Mouse (Mus musculus): ENCODE results near the gene Cdk15. TPM values are rescaled to one million over a fixed set of nuclear protein-coding genes. Genes with fewer than 3 reads are reported as not detected.

The Cdk15 gene
- polyA plus RNA-seq, 1 experiment: not detected

DNA sequence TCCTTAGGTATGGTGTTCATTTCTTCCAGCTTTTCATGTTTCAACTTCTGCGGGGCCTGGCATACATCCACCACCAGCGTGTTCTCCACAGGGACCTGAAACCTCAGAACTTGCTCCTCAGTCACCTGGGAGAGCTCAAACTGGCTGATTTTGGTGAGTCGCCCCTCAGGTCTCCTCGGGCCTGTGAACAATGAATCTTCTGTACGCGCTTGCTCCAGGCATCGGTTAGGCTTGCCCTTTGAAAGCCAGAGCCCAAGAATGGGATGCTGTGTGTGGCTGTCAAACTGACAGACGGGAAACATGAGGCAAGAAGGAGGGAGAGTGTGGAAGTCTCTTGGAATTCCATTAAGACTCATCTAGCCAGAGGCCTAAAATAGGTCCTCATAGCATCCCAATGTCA, 31.0 kb downstream of the Cdk15 start:
- Histone ChIP-seq H3K9me3 (replicated peaks; ENCODE audit: control insufficient read depth, insufficient read depth, low read length, poor library complexity, severe bottlenecking) (no peaks in the 10 kb centered on the region), H3K27ac (ENCODE audit: insufficient read depth, low read length) (no peak overlapping the region), H3K4me1 (ENCODE audit: control insufficient read depth, insufficient read depth, low read length) (no peaks in the 10 kb centered on the region), H3K4me3 (ENCODE audit: low read depth, low read length) (no peak overlapping the region), H3K27me3 (ENCODE audit: control insufficient read depth, insufficient read depth, low read length, poor library complexity, severe bottlenecking) (no peaks in the 10 kb centered on the region), H3K36me3 (ENCODE audit: control insufficient read depth, insufficient read depth, low read length, poor library complexity, severe bottlenecking) (no peaks in the 10 kb centered on the region), H3K9ac (ENCODE audit: low read depth, poor library complexity, severe bottlenecking) (no peak overlapping the region)
- TF ChIP-seq POLR2A (IDR thresholded peaks at IDR 0.05; ENCODE audit: insufficient read depth, low read length) (no peak), CTCF (IDR thresholded peaks at IDR 0.05; ENCODE audit: low read depth, low read length) (no peak), EP300 (IDR thresholded peaks at IDR 0.05; ENCODE audit: insufficient read depth, low read depth, low read length) (no peak)

DNA sequence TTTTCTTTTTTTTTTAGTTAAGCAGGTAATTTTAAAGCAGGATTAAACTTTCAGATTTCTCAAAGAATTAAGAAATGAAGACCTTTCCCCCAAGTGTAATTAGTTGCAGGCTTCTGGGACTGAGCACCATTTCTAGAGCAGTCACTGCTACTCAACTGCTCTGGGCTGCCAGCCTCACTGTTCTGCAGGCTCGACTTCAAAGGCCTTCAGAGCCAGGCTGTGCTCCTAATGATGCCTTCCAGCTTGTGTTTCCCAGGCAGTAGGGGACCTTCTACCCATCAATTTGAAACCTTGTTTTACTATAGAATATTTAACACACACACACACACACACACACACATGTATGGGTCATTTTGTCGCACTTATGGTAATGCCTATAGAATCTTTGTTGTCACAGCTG, 34.9 kb downstream of the Cdk15 start:
- no peak overlapping the region for H3K27ac ChIP-seq (ENCODE audit: insufficient read depth, low read length)
- no peaks in the 10 kb centered on the region for H3K4me1 ChIP-seq (ENCODE audit: control insufficient read depth, insufficient read depth, low read length)
- TF ChIP-seq POLR2A (IDR thresholded peaks at IDR 0.05; ENCODE audit: insufficient read depth, low read length) (no peak), EP300 (IDR thresholded peaks at IDR 0.05; ENCODE audit: insufficient read depth, low read depth, low read length) (no peak)
- no peaks in the 10 kb centered on the region for H3K36me3 ChIP-seq (ENCODE audit: control insufficient read depth, insufficient read depth, low read length, poor library complexity, severe bottlenecking)
- no peaks in the 10 kb centered on the region for H3K9me3 ChIP-seq (replicated peaks; ENCODE audit: control insufficient read depth, insufficient read depth, low read length, poor library complexity, severe bottlenecking)
- H3K27me3 ChIP-seq (ENCODE audit: control insufficient read depth, insufficient read depth, low read length, poor library complexity, severe bottlenecking): no peaks in the 10 kb centered on the region
- H3K9ac ChIP-seq (ENCODE audit: low read depth, poor library complexity, severe bottlenecking): no peak overlapping the region
- H3K4me3 ChIP-seq (ENCODE audit: low read depth, low read length): no peak overlapping the region

DNA sequence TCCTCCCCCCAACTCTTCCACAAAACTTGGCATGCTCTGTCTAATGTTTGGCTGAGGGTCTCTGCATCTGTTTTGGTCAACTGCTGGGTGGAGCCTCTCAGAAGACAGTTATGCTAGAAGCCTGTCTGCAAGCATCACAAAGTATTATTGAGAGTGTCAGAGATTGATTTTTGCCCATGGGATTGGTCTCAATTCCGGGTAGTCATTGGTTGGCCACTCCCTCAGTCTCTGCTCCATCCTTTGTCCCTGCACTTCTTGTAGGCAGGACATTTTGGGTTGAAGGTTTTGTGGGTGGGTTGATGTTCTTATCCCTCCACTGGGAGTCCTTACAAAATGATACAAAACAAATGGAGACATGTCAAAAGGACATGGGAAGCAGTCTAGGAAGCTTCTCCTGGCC, 39.1 kb downstream of the Cdk15 start:
- Histone ChIP-seq H3K36me3 (ENCODE audit: control insufficient read depth, insufficient read depth, low read length, poor library complexity, severe bottlenecking) (no peaks in the 10 kb centered on the region), H3K4me3 (ENCODE audit: low read depth, low read length) (no peak overlapping the region), H3K27ac (ENCODE audit: insufficient read depth, low read length) (no peak overlapping the region), H3K9me3 (replicated peaks; ENCODE audit: control insufficient read depth, insufficient read depth, low read length, poor library complexity, severe bottlenecking) (no peaks in the 10 kb centered on the region), H3K9ac (ENCODE audit: low read depth, poor library complexity, severe bottlenecking) (no peak overlapping the region), H3K4me1 (ENCODE audit: control insufficient read depth, insufficient read depth, low read length) (no peaks in the 10 kb centered on the region), H3K27me3 (ENCODE audit: control insufficient read depth, insufficient read depth, low read length, poor library complexity, severe bottlenecking) (no peaks in the 10 kb centered on the region)
- TF ChIP-seq POLR2A (IDR thresholded peaks at IDR 0.05; ENCODE audit: insufficient read depth, low read length) (no peak), CTCF (IDR thresholded peaks at IDR 0.05; ENCODE audit: low read depth, low read length) (no peak), EP300 (IDR thresholded peaks at IDR 0.05; ENCODE audit: insufficient read depth, low read depth, low read length) (no peak)

DNA sequence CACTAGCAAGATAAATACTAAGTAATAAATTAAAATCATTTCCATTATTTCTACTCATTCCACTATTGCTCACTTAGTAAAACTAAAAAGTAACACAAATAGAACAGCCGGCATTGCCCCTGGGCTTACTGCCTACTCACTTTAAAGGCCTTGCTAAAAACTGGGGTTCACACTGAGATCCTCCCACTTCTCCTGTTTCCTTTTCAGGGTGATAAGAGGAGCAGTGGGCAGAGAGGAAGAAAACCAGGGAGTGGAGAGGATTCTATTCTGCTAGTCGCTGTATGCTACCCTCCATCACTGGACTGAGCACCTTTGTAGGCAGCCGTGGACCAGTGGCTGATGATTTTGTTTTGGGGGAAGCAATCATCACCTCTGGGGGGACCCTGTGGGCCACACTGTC, 40.5 kb downstream of the Cdk15 start:
- H3K9ac ChIP-seq (ENCODE audit: low read depth, poor library complexity, severe bottlenecking): no peak overlapping the region
- no peaks in the 10 kb centered on the region for H3K9me3 ChIP-seq (replicated peaks; ENCODE audit: control insufficient read depth, insufficient read depth, low read length, poor library complexity, severe bottlenecking)
- no peaks in the 10 kb centered on the region for H3K36me3 ChIP-seq (ENCODE audit: control insufficient read depth, insufficient read depth, low read length, poor library complexity, severe bottlenecking)
- no peak overlapping the region for H3K4me3 ChIP-seq (ENCODE audit: low read depth, low read length)
- H3K27me3 ChIP-seq (ENCODE audit: control insufficient read depth, insufficient read depth, low read length, poor library complexity, severe bottlenecking): no peaks in the 10 kb centered on the region
- H3K4me1 ChIP-seq (ENCODE audit: control insufficient read depth, insufficient read depth, low read length): no peaks in the 10 kb centered on the region
- H3K27ac ChIP-seq (ENCODE audit: insufficient read depth, low read length): no peak overlapping the region
- TF ChIP-seq CTCF (IDR thresholded peaks at IDR 0.05; ENCODE audit: low read depth, low read length): no peak
- TF ChIP-seq POLR2A (IDR thresholded peaks at IDR 0.05; ENCODE audit: insufficient read depth, low read length): no peak
- TF ChIP-seq EP300 (IDR thresholded peaks at IDR 0.05; ENCODE audit: insufficient read depth, low read depth, low read length): no peak

DNA sequence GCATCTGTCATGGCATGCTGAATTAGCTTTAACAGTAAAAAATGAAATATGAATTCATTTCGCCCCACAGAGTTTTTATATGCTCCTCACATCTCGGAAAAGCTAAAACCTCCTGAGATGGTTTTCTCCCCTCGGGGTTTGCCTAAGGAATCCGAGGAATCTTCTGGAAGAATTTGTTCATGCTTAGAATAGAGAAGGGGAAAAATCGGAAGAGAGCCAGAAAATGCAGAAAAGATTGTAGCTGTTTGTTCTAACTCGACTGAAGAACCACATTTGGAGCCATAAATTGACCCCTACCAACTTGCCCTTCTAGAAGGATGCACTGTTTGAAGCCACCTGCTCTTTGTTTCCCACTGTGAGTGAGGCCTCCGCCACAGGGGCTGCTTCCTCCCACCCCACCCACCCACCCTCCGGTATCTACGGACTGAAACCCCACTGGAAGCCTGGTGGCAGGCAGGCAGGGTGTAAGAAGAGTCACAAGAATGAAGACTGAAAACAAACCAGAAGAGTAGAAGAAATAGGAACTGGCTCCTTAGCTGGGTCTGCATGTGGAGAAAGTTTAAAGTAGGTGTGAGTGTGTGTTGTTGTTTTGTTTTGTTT, 41.9 kb downstream of the Cdk15 start:
- TF ChIP-seq EP300 (IDR thresholded peaks at IDR 0.05; ENCODE audit: insufficient read depth, low read depth, low read length) (no peak), POLR2A (IDR thresholded peaks at IDR 0.05; ENCODE audit: insufficient read depth, low read length) (no peak), CTCF (IDR thresholded peaks at IDR 0.05; ENCODE audit: low read depth, low read length) (no peak)
- no peak overlapping the region for H3K27ac ChIP-seq (ENCODE audit: insufficient read depth, low read length)
- no peaks in the 10 kb centered on the region for H3K9me3 ChIP-seq (replicated peaks; ENCODE audit: control insufficient read depth, insufficient read depth, low read length, poor library complexity, severe bottlenecking)
- no peak overlapping the region for H3K4me3 ChIP-seq (ENCODE audit: low read depth, low read length)
- no peaks in the 10 kb centered on the region for H3K36me3 ChIP-seq (ENCODE audit: control insufficient read depth, insufficient read depth, low read length, poor library complexity, severe bottlenecking)
- no peaks in the 10 kb centered on the region for H3K27me3 ChIP-seq (ENCODE audit: control insufficient read depth, insufficient read depth, low read length, poor library complexity, severe bottlenecking)
- no peak overlapping the region for H3K9ac ChIP-seq (ENCODE audit: low read depth, poor library complexity, severe bottlenecking)
- no peaks in the 10 kb centered on the region for H3K4me1 ChIP-seq (ENCODE audit: control insufficient read depth, insufficient read depth, low read length)

DNA sequence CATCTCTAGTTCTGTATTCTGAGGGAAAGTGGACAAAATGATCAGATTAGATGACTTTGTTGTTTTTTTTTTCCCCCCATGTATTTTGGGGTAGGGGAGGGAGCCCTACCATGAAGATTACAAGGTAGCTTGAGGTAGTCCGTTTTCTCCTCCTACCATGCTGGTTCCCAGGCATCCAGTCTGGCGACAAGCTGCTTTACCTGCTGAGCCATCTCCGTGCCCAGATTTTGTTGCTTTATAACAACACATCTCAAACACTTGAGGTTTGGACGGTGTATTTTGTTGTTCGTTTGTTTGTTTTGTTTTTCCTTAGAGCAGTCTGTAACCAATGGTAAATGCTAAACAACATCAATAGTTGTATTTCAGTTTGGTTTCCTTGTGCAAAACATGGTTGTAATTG, 50.6 kb downstream of the Cdk15 start:
- TF ChIP-seq CTCF (IDR thresholded peaks at IDR 0.05; ENCODE audit: low read depth, low read length) (no peak), POLR2A (IDR thresholded peaks at IDR 0.05; ENCODE audit: insufficient read depth, low read length) (no peak), EP300 (IDR thresholded peaks at IDR 0.05; ENCODE audit: insufficient read depth, low read depth, low read length) (no peak)
- Histone ChIP-seq H3K9ac (ENCODE audit: low read depth, poor library complexity, severe bottlenecking) (no peak overlapping the region), H3K9me3 (replicated peaks; ENCODE audit: control insufficient read depth, insufficient read depth, low read length, poor library complexity, severe bottlenecking) (no peaks in the 10 kb centered on the region), H3K4me1 (ENCODE audit: control insufficient read depth, insufficient read depth, low read length) (no peaks in the 10 kb centered on the region), H3K27ac (ENCODE audit: insufficient read depth, low read length) (no peak overlapping the region), H3K36me3 (ENCODE audit: control insufficient read depth, insufficient read depth, low read length, poor library complexity, severe bottlenecking) (no peaks in the 10 kb centered on the region), H3K4me3 (ENCODE audit: low read depth, low read length) (no peak overlapping the region), H3K27me3 (ENCODE audit: control insufficient read depth, insufficient read depth, low read length, poor library complexity, severe bottlenecking) (no peaks in the 10 kb centered on the region)
